Mouse (Mus musculus): ENCODE data around the gene Arid3c. TPM values are rescaled to one million over a fixed set of nuclear protein-coding genes. Genes with fewer than 3 reads are reported as not detected.

Gene Arid3c
- total and polyA plus RNA-seq, 2 experiments from 2014 or later: 0.99 to 2.1 TPM

- H3K36me3 ChIP-seq (ENCODE audit: insufficient read depth, low read length): 0 out of 2 replicates have a peak, but pooled peaks cover 10% of the 10 kb centered on the region
- no peak overlapping the region for H3K4me3 ChIP-seq (ENCODE audit: low read length)
- peak; percentile 88 for DNase-seq (ENCODE audit: low spot score)
- TF ChIP-seq CTCF (IDR thresholded peaks at IDR 0.05; ENCODE audit: low read depth): peak; percentile 93
- no peak overlapping the region for H3K9ac ChIP-seq (replicated peaks; ENCODE audit: low read length)
- H3K27me3 ChIP-seq (ENCODE audit: insufficient read depth, low read length): no peaks in the 10 kb centered on the region
- no peak overlapping the region for H3K4me2 ChIP-seq (ENCODE audit: low read depth, low read length)
- 44% methylated on average over 8 of the region's 8 CpGs for WGBS
- no peaks in the 10 kb centered on the region for H3K9me3 ChIP-seq (ENCODE audit: low read length)
- no peaks in the 10 kb centered on the region for H3K4me1 ChIP-seq (ENCODE audit: insufficient read depth, low read length)
- no peak overlapping the region for H3K27ac ChIP-seq
- ATAC-seq: peak; percentile 75
Measured at GRCm38 (mm10) chr4:41737602-41738255, 6.8 kb upstream of the Arid3c start.

GRCm38 (mm10) chr4:41726826-41727621 is 3.9 kb downstream of the Arid3c start:
- no peaks in the 10 kb centered on the region for H3K36me3 ChIP-seq (ENCODE audit: insufficient read depth, low read length)
- H3K9me3 ChIP-seq (ENCODE audit: low read length): no peaks in the 10 kb centered on the region
- H3K9ac ChIP-seq (replicated peaks; ENCODE audit: low read length): no peak overlapping the region
- DNase-seq (ENCODE audit: low spot score) (no peak), ATAC-seq (no peak)
- no peak overlapping the region for H3K4me3 ChIP-seq (ENCODE audit: low read length)
- peaks cover 10% of the 10 kb centered on the region; the same call in 1 of the 2 replicates for H3K4me1 ChIP-seq (ENCODE audit: insufficient read depth, low read length)
- no peak for TF ChIP-seq CTCF (IDR thresholded peaks at IDR 0.05; ENCODE audit: low read depth)
- 12% methylated on average over 20 of the region's 20 CpGs for WGBS
- 0 out of 2 replicates have a peak overlapping the region, but pooled peaks have one; percentile 19 for H3K4me2 ChIP-seq (ENCODE audit: low read depth, low read length)
- peaks cover 42% of the 10 kb centered on the region for H3K27me3 ChIP-seq (ENCODE audit: insufficient read depth, low read length)
- H3K27ac ChIP-seq: no peak overlapping the region

- Histone ChIP-seq H3K4me3 (ENCODE audit: low read length) (peak within 1 kb of the TSS; percentile 93), H3K9ac (replicated peaks; ENCODE audit: low read length) (peak within 1 kb of the TSS; percentile 82), H3K27ac (peak within 1 kb of the TSS; percentile 71), H3K4me1 (ENCODE audit: insufficient read depth, low read length) (peaks cover 13% of the 10 kb centered on the region; the same call in 1 of the 2 replicates), H3K27me3 (ENCODE audit: insufficient read depth, low read length) (peaks cover 20% of the 10 kb centered on the region), H3K9me3 (ENCODE audit: low read length) (no peaks in the 10 kb centered on the region), H3K4me2 (ENCODE audit: low read depth, low read length) (peak within 1 kb of the TSS; percentile 82), H3K36me3 (ENCODE audit: insufficient read depth, low read length) (peaks cover 20% of the 10 kb centered on the region)
- DNase-seq (ENCODE audit: low spot score) (peak; percentile 99), ATAC-seq (peak; percentile 98)
- no peak for TF ChIP-seq CTCF (IDR thresholded peaks at IDR 0.05; ENCODE audit: low read depth)
- 0% methylated on average over 27 of the region's 27 CpGs for WGBS
Measured at GRCm38 (mm10) chr4:41722918-41723351, 8.0 kb downstream of the Arid3c start, which contains the start of gene Dctn3. Dctn3 (minus strand) TSS chr4:41723170.

GRCm38 (mm10) chr4:41716834-41717233 is 14.1 kb downstream of the Arid3c start:
- no peak for DNase-seq (ENCODE audit: low spot score)
- Histone ChIP-seq H3K4me2 (ENCODE audit: low read depth, low read length) (no peak overlapping the region), H3K9ac (replicated peaks; ENCODE audit: low read length) (no peak overlapping the region), H3K36me3 (ENCODE audit: insufficient read depth, low read length) (peaks cover 29% of the 10 kb centered on the region), H3K4me1 (ENCODE audit: insufficient read depth, low read length) (peaks cover 10% of the 10 kb centered on the region; the same call in 1 of the 2 replicates), H3K9me3 (ENCODE audit: low read length) (no peaks in the 10 kb centered on the region), H3K27me3 (ENCODE audit: insufficient read depth, low read length) (no peaks in the 10 kb centered on the region), H3K27ac (no peak overlapping the region), H3K4me3 (ENCODE audit: low read length) (no peak overlapping the region)
- ATAC-seq: no peak
- WGBS: 49% methylated on average over 6 of the region's 6 CpGs
- TF ChIP-seq CTCF (IDR thresholded peaks at IDR 0.05; ENCODE audit: low read depth): no peak

- no peaks in the 10 kb centered on the region for H3K27me3 ChIP-seq (ENCODE audit: insufficient read depth, low read length)
- 84% methylated on average over 5 of the region's 5 CpGs for WGBS
- peak; percentile 73 for TF ChIP-seq CTCF (IDR thresholded peaks at IDR 0.05; ENCODE audit: low read depth)
- DNase-seq (ENCODE audit: low spot score) (peak; percentile 67), ATAC-seq (no peak)
- no peak overlapping the region for H3K27ac ChIP-seq
- H3K4me3 ChIP-seq (ENCODE audit: low read length): no peak overlapping the region
- no peaks in the 10 kb centered on the region for H3K9me3 ChIP-seq (ENCODE audit: low read length)
- peaks cover 28% of the 10 kb centered on the region for H3K36me3 ChIP-seq (ENCODE audit: insufficient read depth, low read length)
- H3K9ac ChIP-seq (replicated peaks; ENCODE audit: low read length): no peak overlapping the region
- H3K4me1 ChIP-seq (ENCODE audit: insufficient read depth, low read length): peaks cover 10% of the 10 kb centered on the region; the same call in 1 of the 2 replicates
- H3K4me2 ChIP-seq (ENCODE audit: low read depth, low read length): no peak overlapping the region
Measured at GRCm38 (mm10) chr4:41715596-41715995, 15.3 kb downstream of the Arid3c start.

- H3K27ac ChIP-seq: no peak overlapping the region
- H3K4me1 ChIP-seq (ENCODE audit: insufficient read depth, low read length): peaks cover 10% of the 10 kb centered on the region; the same call in 1 of the 2 replicates
- no peaks in the 10 kb centered on the region for H3K27me3 ChIP-seq (ENCODE audit: insufficient read depth, low read length)
- H3K9me3 ChIP-seq (ENCODE audit: low read length): no peaks in the 10 kb centered on the region
- ATAC-seq (no peak), DNase-seq (ENCODE audit: low spot score) (no peak)
- no peak overlapping the region for H3K9ac ChIP-seq (replicated peaks; ENCODE audit: low read length)
- WGBS: 75% methylated on average over 8 of the region's 8 CpGs
- no peak for TF ChIP-seq CTCF (IDR thresholded peaks at IDR 0.05; ENCODE audit: low read depth)
- H3K36me3 ChIP-seq (ENCODE audit: insufficient read depth, low read length): peaks cover 25% of the 10 kb centered on the region
- H3K4me3 ChIP-seq (ENCODE audit: low read length): no peak overlapping the region
- no peak overlapping the region for H3K4me2 ChIP-seq (ENCODE audit: low read depth, low read length)
Measured at GRCm38 (mm10) chr4:41715082-41715481, 15.9 kb downstream of the Arid3c start.

All from hindbrain, postnatal 0 days (tissue).